Mouse (Mus musculus) stomach, postnatal 0 days (tissue): Measurements from ENCODE around the gene Txn2. TPM values are rescaled to one million over a fixed set of nuclear protein-coding genes. Genes with fewer than 3 reads are reported as not detected.

Experiments used
- ATAC-seq: fragments of 200-750 bp; cut with Nextera tagmentation; 2 replicates; pipeline ENCODE4 v1.8.0; 2017; ENCODE audit not compliant: low FRiP score, low TSS enrichment
- DNase-seq: peaks from one replicate; pipeline ENCODE4 v3.0.0-alpha.2; 2016; ENCODE audit warnings: low spot score
- H3K27ac ChIP-seq: fragments of 300-500 bp; sonication (generic); replicated peaks from 2 replicates; pipeline ENCODE4 v1.5.1; 2014; ENCODE audit warnings: mild to moderate bottlenecking, control low read depth
- H3K27me3 ChIP-seq: fragments of 300-500 bp; sonication (generic); 2 replicates; pipeline ENCODE4 v1.6.1; 2014; ENCODE audit warnings: low read length; ENCODE audit not compliant: control insufficient read depth, insufficient read depth
- H3K36me3 ChIP-seq: fragments of 300-500 bp; sonication (generic); 2 replicates; pipeline ENCODE4 v1.6.1; 2014; ENCODE audit warnings: low read length, mixed read lengths; ENCODE audit not compliant: control insufficient read depth, insufficient read depth
- H3K4me1 ChIP-seq: fragments of 300-500 bp; sonication (generic); replicated peaks from 2 replicates; pipeline ENCODE4 v1.6.1; 2014; ENCODE audit warnings: antibody characterized with exemption; ENCODE audit not compliant: control insufficient read depth, insufficient read depth
- H3K4me2 ChIP-seq: fragments of 300-500 bp; sonication (generic); replicated peaks from 2 replicates; pipeline ENCODE4 v1.6.1; 2014; ENCODE audit warnings: low read depth, mild to moderate bottlenecking, control low read depth, moderate library complexity
- H3K4me3 ChIP-seq: fragments of 300-500 bp; sonication (generic); 2 replicates; pipeline ENCODE4 v1.5.1; 2014; ENCODE audit warnings: low read depth, low read length, control low read depth
- H3K9ac ChIP-seq: fragments of 300-500 bp; sonication (generic); 2 replicates; pipeline ENCODE4 v1.6.1; 2014; ENCODE audit warnings: mild to moderate bottlenecking, low read length, control low read depth, mixed read lengths
- H3K9me3 ChIP-seq: fragments of 300-500 bp; sonication (generic); 2 replicates; pipeline ENCODE4 v1.6.1; 2016; ENCODE audit warnings: low read length; ENCODE audit not compliant: control insufficient read depth
- CTCF ChIP-seq: IDR thresholded peaks from 2 replicates; pipeline ENCODE4 v1.5.1; 2016; ENCODE audit warnings: antibody characterized with exemption, low read depth, mild to moderate bottlenecking, moderate library complexity
- EP300 ChIP-seq: optimal IDR thresholded peaks from 2 replicates; pipeline ENCODE3; 2016; ENCODE audit warnings: antibody characterized with exemption
- WGBS: fragments of 180-500 bp; shearing (Covaris S2); extraction: QIAGEN DNeasy Blood & Tissue Kit; methylation state at CpG from one replicate; pipeline ENCODE4 v1.1.7; 2014; 5-methylcytosine and 5-hydroxymethylcytosine counted together
- polyA plus RNA-seq: library from polyadenylated mRNA; unstranded; fragments of >200 nt; fragmentation: Nextera tagmentation; extraction: Ambion mirVana; gene quantifications from 2 replicates; pipeline ENCODE4 v1.2.1, GENCODE M21; 2015

The Txn2 gene
- polyA plus RNA-seq = 172 and 176 TPM in 2 replicates

GRCm38 (mm10) chr15:77928673-77929331 is at the start of gene Txn2:
Gene Txn2 (minus strand): TSS chr15:77929006.
- no peaks in the 10 kb centered on the region for H3K9me3 ChIP-seq
- DNase-seq (peak; percentile 97), ATAC-seq (peak; percentile 95)
- H3K27me3 ChIP-seq = no peaks in the 10 kb centered on the region
- 0 out of 2 replicates have a peak, but pooled peaks cover 3% of the 10 kb centered on the region for H3K36me3 ChIP-seq
- TF ChIP-seq EP300 (no peak), CTCF (peak; percentile 44; the same call in 1 of the 2 replicates)
- peak within 1 kb of the TSS; percentile 65 for H3K9ac ChIP-seq
- WGBS = 1% methylated on average over 34 of the region's 34 CpGs
- peak within 1 kb of the TSS; percentile 70 for H3K4me3 ChIP-seq
- H3K4me2 ChIP-seq = peak within 1 kb of the TSS; percentile 74
- peak within 1 kb of the TSS; percentile 96 for H3K27ac ChIP-seq
- peaks cover 4% of the 10 kb centered on the region; the same call in 1 of the 2 replicates for H3K4me1 ChIP-seq

DNA sequence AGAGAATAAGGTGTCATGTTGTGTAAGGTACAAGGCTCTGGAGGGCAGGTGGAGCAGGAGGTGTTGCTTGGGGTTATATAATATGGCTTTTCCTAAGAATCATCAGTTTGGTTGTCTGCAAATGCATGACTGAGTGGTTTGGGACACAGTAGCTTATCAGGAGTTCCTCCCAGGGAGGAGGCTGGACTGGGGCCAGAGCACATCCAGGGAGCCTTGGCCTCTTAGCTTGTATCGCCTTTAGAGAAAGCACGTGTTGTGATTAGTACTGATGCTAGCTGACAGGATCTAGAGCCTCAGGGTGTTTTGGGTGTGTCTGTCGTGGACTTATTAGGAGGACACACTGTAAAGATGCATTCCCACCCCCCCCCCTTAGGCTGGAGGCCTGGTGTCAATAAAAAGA is 48.9 kb upstream of the Txn2 start:
- no peaks in the 10 kb centered on the region for H3K27me3 ChIP-seq
- no peaks in the 10 kb centered on the region for H3K9me3 ChIP-seq
- ATAC-seq (no peak), DNase-seq (no peak)
- H3K36me3 ChIP-seq = no peaks in the 10 kb centered on the region
- H3K27ac ChIP-seq = no peak overlapping the region
- TF ChIP-seq CTCF (no peak), EP300 (no peak)
- no peaks in the 10 kb centered on the region for H3K4me1 ChIP-seq
- no peak overlapping the region for H3K4me2 ChIP-seq
- 71% methylated on average over 3 of the region's 3 CpGs for WGBS
- H3K9ac ChIP-seq = no peak overlapping the region
- no peak overlapping the region for H3K4me3 ChIP-seq

DNA sequence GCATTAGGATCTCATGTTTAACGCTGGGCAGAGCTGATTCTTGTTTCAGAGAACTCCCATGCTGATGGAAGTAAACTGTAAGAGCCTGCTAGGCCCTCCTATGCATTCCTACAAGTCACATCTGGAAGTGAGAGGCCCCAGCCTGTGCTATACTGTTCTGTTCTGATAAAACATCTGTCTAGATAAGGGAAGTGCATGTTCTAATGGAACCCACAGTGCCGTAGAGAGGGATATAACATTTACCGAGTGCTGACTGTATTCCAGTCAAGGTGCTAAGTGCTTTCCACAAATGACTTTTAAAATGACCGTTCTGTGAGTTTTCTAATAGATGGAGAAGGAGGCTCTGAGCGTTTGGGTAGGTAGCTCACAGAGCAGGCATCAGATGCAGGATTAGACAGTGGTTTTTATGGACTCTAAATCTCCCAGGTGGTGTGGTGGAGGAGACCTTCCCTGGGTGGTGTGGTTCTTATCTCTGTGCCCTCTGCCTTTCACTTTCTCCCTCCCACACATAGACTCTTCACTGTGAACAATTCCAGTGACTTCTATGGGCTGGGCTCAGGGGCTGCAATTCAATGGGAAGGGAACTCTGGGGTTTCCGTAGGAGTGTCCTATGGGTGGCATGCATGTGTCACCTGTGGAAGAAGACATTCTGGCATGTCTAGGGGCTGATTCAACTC is 45.5 kb upstream of the Txn2 start:
- H3K9me3 ChIP-seq = no peaks in the 10 kb centered on the region
- H3K4me3 ChIP-seq = no peak overlapping the region
- H3K4me1 ChIP-seq = peaks cover 2% of the 10 kb centered on the region
- H3K27me3 ChIP-seq = no peaks in the 10 kb centered on the region
- H3K4me2 ChIP-seq = no peak overlapping the region
- ATAC-seq (no peak), DNase-seq (no peak)
- H3K9ac ChIP-seq = no peak overlapping the region
- TF ChIP-seq CTCF (no peak), EP300 (no peak)
- H3K27ac ChIP-seq = no peak overlapping the region
- no peaks in the 10 kb centered on the region for H3K36me3 ChIP-seq
- 65% methylated on average over 6 of the region's 6 CpGs for WGBS

- peak within 1 kb of the TSS; percentile 97 for H3K9ac ChIP-seq
- peak within 1 kb of the TSS; percentile 88 for H3K4me2 ChIP-seq
- no peaks in the 10 kb centered on the region for H3K9me3 ChIP-seq
- H3K27ac ChIP-seq = peak within 1 kb of the TSS; percentile 99
- TF ChIP-seq EP300 (peak; percentile 72), CTCF (no peak)
- under 1% methylated on average over 72 of the region's 72 CpGs for WGBS
- DNase-seq (peak; percentile 96), ATAC-seq (peak; percentile 86)
- H3K4me3 ChIP-seq = peak within 1 kb of the TSS; percentile 94
- H3K36me3 ChIP-seq = peaks cover 21% of the 10 kb centered on the region
- H3K4me1 ChIP-seq = peaks cover 6% of the 10 kb centered on the region
- H3K27me3 ChIP-seq = no peaks in the 10 kb centered on the region
These were observed 41.9 kb upstream of the Txn2 start, which contains the start of gene Eif3d for GRCm38 (mm10) chr15:77970470-77971292. Gene Eif3d (minus strand): TSS chr15:77970813.

DNA sequence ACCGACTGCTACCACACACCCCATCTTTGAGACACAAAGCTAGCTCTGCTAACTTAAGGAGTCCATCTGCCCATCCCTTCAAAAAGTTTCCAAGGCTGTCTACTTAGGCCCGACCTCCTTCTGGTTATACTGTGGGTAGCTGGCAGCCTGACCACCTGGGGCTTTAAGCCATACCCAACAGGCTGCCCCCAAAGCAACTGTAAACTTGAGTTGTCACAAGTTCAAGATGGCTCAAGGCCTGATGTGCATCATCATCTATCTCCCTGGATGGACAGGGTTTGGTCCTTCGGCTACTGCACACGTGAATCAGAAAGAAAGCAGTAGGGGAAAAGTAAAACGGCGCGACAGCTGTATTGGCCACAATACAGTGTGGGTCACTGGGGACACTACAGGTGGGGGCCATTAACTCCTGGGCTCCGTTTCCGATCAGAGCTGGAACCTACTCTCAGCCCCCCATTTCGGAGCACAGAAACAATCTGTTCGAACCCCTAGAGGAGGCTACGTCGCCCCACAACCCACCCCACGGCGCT is 41.2 kb upstream of the Txn2 start:
- H3K9ac ChIP-seq = peak overlapping the region; percentile 97
- DNase-seq (no peak), ATAC-seq (no peak; the same call in 1 of the 2 replicates)
- H3K27me3 ChIP-seq = no peaks in the 10 kb centered on the region
- H3K36me3 ChIP-seq = peaks cover 27% of the 10 kb centered on the region
- H3K27ac ChIP-seq = peak overlapping the region; percentile 99
- H3K4me3 ChIP-seq = peak overlapping the region; percentile 94
- peaks cover 6% of the 10 kb centered on the region for H3K4me1 ChIP-seq
- TF ChIP-seq CTCF (no peak), EP300 (no peak)
- WGBS = under 1% methylated on average over 15 of the region's 15 CpGs
- H3K4me2 ChIP-seq = peak overlapping the region; percentile 75
- no peaks in the 10 kb centered on the region for H3K9me3 ChIP-seq
